Mouse (Mus musculus): ENCODE data around the gene Prelid3b.

The Prelid3b gene

GRCm38 (mm10) chr2:174426856-174427255 is 46.0 kb downstream of the Prelid3b start:
- DNase-seq (ENCODE audit: low read depth, low spot score): no peak

DNA sequence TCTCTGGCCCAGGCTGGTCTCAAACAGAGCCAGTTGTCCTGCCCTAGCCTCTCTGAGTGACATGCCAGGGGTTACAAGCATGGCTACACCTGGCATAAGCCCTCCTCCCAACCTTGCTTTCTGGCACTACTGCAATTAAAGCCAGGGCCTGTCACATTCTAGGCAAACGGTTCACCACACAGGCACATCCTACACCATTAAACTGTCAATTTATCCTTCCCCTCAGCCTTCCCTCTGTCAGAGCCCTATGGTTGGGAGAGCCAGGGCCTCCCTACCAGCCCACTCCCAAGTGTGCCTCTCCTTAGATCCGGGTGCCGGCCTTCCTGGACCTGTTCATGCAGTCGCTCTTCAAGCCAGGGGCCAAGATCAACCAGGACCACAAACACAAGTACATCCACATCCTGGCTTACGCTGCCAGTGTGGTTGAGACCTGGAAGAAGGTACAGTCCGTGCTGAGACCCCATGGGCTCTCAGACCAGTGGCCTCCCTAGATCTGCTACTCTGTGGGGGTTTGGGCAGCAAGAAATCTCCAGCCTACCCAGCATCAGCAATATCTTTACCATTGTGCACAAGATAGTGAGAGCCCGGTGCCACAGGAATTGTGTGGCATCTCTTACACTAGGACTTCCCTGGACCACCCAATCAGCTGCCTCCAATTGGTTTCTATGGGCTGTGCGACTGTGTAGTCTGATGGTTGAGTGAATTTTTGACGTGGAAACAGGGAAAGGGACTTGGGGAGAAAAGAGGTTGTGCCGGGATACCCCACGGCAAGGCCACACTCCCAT is 48.4 kb downstream of the Prelid3b start:
- DNase-seq (ENCODE audit: low read depth, low spot score): no peak

DNA sequence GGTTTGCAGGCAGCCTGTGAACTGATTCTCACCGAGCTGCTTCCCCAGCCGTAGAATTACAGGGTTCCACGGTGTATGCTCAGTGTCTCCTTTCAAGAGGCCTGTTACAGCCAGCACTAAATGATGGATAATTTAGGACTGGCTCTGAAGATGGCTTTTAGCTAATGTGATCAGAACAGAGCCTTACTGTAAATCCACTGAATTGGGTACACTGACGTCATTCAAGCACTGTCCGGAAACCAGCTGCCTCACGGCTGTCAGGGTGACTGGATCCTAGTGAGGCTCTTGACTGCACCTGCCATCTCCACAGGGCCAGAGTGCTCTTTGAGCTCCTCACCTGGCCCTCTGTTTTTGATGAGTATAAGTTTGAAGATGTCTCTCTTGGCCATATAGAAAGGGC is 51.8 kb downstream of the Prelid3b start:
- no peak for DNase-seq (ENCODE audit: low read depth, low spot score)

DNA sequence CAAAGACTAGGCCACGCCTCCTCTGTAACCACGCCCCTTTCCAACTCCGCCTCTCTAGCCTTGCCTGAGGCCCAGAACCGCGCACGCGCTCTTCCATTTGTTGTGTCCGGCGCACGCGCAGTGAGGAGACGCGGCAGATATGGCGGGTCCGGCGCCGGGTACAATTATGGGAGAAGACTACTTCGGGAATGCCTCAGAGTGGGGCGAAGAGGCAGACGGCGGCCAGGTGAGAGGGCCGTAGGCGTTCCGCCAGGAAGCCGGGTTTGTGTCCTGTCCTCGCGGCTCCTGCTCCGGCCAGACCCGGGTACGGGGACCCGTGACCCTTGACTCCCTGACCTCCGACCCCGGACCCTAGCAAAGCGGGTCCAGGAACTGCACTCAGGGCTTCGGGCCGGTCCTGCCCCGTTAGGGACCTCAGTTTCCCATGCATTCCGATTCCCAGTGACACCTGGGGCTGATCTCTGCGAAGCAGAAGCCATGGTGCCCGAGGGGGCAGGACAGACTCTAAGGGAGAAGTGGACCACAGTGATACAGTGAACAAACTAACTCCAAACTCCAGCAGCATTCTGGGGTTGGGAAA is 57.1 kb downstream of the Prelid3b start, which contains the start of gene Nelfcd:
TSS of gene Nelfcd (plus strand) at position 74 of the 580 bp plus-strand sequence.
- DNase-seq (ENCODE audit: low read depth, low spot score): peak; percentile 88
